Mouse (Mus musculus): Measurements from ENCODE around the gene Cirbp. TPM values are rescaled to one million over a fixed set of nuclear protein-coding genes. Genes with fewer than 3 reads are reported as not detected.

Gene Cirbp
- polyA plus RNA-seq, 1 experiment from 2014 or later: 90.3 TPM

DNA sequence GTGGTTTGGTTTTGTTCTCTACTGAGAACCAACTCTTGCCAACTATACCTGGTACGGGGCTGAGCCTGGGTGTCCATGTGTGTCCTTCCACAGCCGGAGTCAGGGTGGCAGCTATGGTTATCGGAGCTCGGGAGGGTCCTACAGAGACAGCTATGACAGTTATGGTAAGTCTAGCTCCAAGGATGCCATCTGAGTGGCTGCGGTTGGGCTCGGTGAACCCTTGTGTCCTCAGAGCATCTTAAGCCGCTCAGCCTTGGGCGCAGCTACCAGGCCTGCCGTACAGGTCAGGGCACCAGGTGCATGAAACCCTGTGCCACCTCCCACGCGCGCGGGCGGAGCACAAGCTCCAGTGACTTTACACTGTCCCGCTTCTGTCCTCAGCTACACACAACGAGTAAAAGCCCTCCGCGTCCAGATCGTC, 4.8 kb downstream of the Cirbp start:
- no peak for ATAC-seq (ENCODE audit: insufficient read depth, low FRiP score, low read depth)
- Histone ChIP-seq H3K4me1 (peaks cover 50% of the 10 kb centered on the region), H3K36me3 (peaks cover 27% of the 10 kb centered on the region), H3K4me3 (replicated peaks) (no peak overlapping the region), H3K4me2 (peak overlapping the region; percentile 10; the same call in 1 of the 2 replicates), H3K27ac (no peak overlapping the region), H3K9me3 (no peaks in the 10 kb centered on the region), H3K9ac (no peak overlapping the region), H3K27me3 (replicated peaks) (no peaks in the 10 kb centered on the region)
- 93% methylated on average over 19 of the region's 19 CpGs for WGBS

DNA sequence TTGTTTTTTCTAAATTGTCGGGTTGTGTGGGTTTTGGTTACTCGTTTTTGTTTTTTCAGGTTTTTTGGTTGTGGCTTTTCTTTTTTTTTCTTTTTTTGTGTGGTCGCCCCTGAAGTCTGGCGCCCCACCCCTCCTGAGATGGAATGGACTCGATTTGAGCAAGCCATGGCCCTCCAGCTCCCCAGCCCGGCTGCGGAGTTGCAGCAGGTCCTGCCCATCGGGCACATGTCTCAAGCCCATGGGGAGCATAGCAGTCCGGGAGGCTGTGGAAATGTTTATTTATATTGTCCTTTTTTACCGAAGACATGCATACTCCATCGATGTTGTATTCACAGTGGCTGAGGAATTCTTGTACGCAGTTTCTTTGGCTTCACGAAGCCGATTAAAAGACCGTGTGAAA, 5.5 kb downstream of the Cirbp start:
- peaks cover 27% of the 10 kb centered on the region for H3K36me3 ChIP-seq
- peaks cover 45% of the 10 kb centered on the region for H3K4me1 ChIP-seq
- H3K9ac ChIP-seq: no peak overlapping the region
- no peaks in the 10 kb centered on the region for H3K27me3 ChIP-seq (replicated peaks)
- H3K27ac ChIP-seq: peak overlapping the region; percentile 40
- no peak overlapping the region; the same call in 1 of the 2 replicates for H3K4me3 ChIP-seq (replicated peaks)
- 84% methylated on average over 15 of the region's 15 CpGs for WGBS
- no peak for ATAC-seq (ENCODE audit: insufficient read depth, low FRiP score, low read depth)
- H3K9me3 ChIP-seq: no peaks in the 10 kb centered on the region
- no peak overlapping the region for H3K4me2 ChIP-seq

DNA sequence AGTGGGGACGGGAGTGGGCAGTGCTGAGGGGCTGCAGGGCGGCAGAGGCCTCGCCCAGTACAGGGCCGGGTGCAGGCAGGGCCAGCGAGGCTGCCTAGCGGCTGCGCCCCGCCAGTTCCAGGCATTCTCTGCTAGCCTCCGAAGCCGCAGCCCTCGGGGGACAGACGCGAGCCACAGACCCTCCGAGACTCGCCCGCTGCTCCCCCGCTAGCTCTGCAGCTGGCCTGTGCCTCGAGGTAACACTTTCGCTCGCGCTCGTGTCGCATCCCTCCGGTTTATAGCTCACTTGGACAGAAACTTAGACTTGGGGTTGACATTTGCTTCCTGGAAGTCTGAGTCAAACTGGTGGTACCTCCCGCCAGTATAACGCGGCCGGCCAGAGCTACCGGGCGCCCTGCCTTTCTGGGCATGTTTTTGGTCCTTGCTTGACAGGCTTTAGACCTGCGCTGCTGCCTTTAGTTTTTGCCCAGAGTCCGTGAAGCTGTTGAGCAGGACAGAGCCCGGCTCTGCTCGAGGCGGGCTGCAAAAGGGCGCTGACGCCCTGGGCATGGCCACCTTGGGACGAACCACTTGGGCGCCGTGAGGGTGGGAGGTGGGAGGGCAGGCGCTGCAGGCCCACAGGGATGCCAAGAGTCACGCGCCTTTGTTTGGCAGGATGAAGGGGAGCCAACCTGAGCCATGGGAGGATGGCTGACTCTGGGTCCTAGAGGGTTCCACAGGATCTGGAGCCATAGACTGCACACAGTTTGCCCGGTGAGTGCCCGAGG, 6.2 kb downstream of the Cirbp start:
- Histone ChIP-seq H3K27me3 (replicated peaks) (no peaks in the 10 kb centered on the region), H3K4me3 (replicated peaks) (peak overlapping the region; percentile 60; the same call in 1 of the 2 replicates), H3K9me3 (no peaks in the 10 kb centered on the region), H3K4me1 (peaks cover 40% of the 10 kb centered on the region), H3K4me2 (peak overlapping the region; percentile 70), H3K36me3 (peaks cover 27% of the 10 kb centered on the region), H3K9ac (no peak overlapping the region), H3K27ac (peak overlapping the region; percentile 93)
- no peak for ATAC-seq (ENCODE audit: insufficient read depth, low FRiP score, low read depth)
- WGBS: 81% methylated on average over 45 of the region's 45 CpGs

DNA sequence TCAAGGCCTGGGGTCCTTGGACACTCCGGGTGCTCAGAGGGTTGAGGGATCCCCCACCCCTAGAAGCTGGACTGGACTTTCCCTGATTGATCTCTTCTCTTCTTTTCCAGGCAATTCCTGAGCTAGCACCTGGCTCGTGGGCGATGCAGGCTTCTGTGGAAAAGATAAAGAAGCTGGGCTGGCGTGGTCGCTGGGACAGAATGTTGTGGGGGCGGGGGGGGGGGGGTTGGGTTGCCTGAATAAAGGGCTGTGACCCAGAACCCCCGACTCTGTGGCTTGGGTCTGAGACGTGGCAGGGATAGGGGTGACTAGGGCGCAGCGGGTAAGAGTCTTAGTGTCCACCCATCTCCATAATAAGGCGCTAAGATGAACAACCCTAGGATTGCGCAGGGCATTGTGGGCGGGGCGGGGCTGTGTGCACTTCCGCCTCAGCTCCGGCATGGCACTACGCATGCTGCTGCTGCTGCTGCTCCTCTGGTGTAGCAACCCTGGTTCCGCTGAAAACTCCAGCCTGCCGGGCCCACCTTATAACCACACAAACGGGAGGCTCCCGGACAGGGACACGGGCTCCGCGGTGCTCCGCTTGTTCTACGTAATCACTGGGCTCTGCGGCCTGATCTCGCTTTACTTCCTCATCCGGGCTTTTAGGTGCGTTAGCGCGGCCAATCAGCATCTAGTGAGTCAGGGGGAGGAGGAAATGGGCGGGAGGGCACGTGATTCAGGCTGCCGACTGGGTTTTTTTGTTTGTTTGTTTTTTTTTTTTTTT, 6.9 kb downstream of the Cirbp start, which contains the start of gene 1600002K03Rik:
1600002K03Rik (plus strand) TSS at position 418 of the 766 bp plus-strand sequence.
- WGBS: 9% methylated on average over 35 of the region's 35 CpGs
- ATAC-seq (ENCODE audit: insufficient read depth, low FRiP score, low read depth): peak; percentile 75
- peak within 1 kb of the TSS; percentile 93 for H3K27ac ChIP-seq
- peaks cover 40% of the 10 kb centered on the region for H3K4me1 ChIP-seq
- no peaks in the 10 kb centered on the region for H3K27me3 ChIP-seq (replicated peaks)
- peak within 1 kb of the TSS; percentile 70 for H3K4me2 ChIP-seq
- peak within 1 kb of the TSS; percentile 60 for H3K4me3 ChIP-seq (replicated peaks)
- H3K36me3 ChIP-seq: peaks cover 27% of the 10 kb centered on the region
- H3K9ac ChIP-seq: peak within 1 kb of the TSS; percentile 54
- H3K9me3 ChIP-seq: no peaks in the 10 kb centered on the region

DNA sequence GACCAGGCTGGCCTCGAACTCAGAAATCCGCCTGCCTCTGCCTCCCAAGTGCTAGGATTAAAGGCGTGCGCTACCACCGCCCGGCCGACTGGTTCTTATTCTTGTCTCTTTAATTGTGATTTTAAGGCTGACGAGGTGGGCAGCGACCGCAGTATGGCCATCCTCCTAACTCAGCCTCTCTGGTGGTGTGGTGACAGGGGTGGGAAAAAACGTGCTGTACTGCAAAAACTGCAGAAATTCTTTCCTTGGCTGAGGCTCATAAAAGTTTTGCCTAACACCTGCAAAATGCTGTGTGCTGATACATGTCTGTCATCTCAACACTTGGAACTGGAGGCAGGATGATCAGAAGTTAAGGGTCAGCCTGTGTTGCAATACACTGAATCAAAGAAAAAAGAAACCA, 7.6 kb downstream of the Cirbp start:
- WGBS: 5% methylated on average over 11 of the region's 11 CpGs
- H3K27ac ChIP-seq: peak overlapping the region; percentile 93; the same call in 1 of the 2 replicates
- H3K4me1 ChIP-seq: peaks cover 40% of the 10 kb centered on the region

DNA sequence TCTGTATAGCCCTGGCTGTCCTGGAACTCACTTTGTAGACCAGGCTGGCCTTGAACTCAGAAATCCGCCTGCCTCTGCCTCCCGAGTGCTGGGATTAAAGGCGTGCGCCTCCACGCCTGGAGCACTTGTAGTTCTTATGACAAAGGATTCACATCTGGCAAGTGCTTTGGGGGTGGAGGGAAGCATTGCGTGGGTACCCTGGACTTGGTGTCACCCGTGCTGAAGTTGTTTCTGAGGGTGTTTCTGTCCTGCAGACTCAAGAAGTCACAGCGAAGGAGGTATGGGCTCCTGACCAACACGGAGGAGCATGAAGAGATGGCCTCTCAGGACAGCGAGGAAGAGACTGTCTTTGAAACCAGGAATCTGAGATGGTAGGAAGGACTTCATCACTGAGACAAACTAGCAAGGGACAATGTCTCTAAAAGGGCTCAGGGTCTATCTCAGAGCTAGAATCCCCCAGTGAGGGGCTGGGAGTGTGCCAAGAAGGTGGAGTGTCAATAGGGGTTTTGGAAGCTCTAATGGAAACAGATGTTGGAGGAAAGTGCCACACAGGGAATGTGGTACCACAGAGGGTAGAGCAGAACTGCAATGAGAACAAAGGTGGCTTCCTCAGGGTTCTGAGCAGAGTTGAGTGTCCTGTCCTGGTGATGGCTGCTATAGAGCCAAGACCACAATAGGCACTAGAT, 8.3 kb downstream of the Cirbp start:
- no peaks in the 10 kb centered on the region for H3K27me3 ChIP-seq (replicated peaks)
- H3K4me2 ChIP-seq: no peak overlapping the region
- peaks cover 27% of the 10 kb centered on the region for H3K36me3 ChIP-seq
- H3K9me3 ChIP-seq: no peaks in the 10 kb centered on the region
- H3K27ac ChIP-seq: no peak overlapping the region
- no peak overlapping the region for H3K9ac ChIP-seq
- peaks cover 35% of the 10 kb centered on the region for H3K4me1 ChIP-seq
- ATAC-seq (ENCODE audit: insufficient read depth, low FRiP score, low read depth): no peak
- no peak overlapping the region for H3K4me3 ChIP-seq (replicated peaks)
- 86% methylated on average over 10 of the region's 10 CpGs for WGBS

More for the DNA sequence above, 7.6 kb downstream of the Cirbp start:
- Histone ChIP-seq H3K36me3 (peaks cover 27% of the 10 kb centered on the region), H3K4me3 (replicated peaks) (peak overlapping the region; percentile 60), H3K9ac (no peak overlapping the region), H3K4me2 (peak overlapping the region; percentile 70), H3K27me3 (replicated peaks) (no peaks in the 10 kb centered on the region), H3K9me3 (no peaks in the 10 kb centered on the region)
- ATAC-seq (ENCODE audit: insufficient read depth, low FRiP score, low read depth): no peak

DNA sequence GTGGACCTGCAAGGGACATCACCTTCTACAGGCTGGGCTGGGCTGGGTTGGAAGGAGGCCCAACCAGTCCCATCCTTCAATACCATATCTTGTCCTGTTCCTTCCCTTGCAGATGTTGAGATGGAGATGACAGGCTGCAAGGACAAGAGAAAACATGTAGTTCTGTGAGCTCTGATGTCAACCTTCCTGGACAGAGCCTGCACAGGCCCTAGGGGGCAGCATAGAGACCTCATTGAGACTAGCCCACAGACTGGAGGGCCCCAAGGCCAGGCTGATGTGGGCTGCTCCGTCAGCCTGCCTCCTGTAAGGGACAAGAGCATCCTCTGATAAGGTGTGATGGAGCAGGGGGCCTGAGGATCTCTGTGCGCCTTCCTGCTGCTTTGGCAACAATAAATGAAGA, 8.9 kb downstream of the Cirbp start:
- WGBS: 55% methylated on average over 2 of the region's 2 CpGs
- Histone ChIP-seq H3K9me3 (no peaks in the 10 kb centered on the region), H3K27me3 (replicated peaks) (no peaks in the 10 kb centered on the region), H3K4me2 (no peak overlapping the region), H3K27ac (no peak overlapping the region), H3K4me3 (replicated peaks) (no peak overlapping the region), H3K4me1 (peaks cover 31% of the 10 kb centered on the region), H3K9ac (no peak overlapping the region), H3K36me3 (peaks cover 27% of the 10 kb centered on the region)
- no peak for ATAC-seq (ENCODE audit: insufficient read depth, low FRiP score, low read depth)

DNA sequence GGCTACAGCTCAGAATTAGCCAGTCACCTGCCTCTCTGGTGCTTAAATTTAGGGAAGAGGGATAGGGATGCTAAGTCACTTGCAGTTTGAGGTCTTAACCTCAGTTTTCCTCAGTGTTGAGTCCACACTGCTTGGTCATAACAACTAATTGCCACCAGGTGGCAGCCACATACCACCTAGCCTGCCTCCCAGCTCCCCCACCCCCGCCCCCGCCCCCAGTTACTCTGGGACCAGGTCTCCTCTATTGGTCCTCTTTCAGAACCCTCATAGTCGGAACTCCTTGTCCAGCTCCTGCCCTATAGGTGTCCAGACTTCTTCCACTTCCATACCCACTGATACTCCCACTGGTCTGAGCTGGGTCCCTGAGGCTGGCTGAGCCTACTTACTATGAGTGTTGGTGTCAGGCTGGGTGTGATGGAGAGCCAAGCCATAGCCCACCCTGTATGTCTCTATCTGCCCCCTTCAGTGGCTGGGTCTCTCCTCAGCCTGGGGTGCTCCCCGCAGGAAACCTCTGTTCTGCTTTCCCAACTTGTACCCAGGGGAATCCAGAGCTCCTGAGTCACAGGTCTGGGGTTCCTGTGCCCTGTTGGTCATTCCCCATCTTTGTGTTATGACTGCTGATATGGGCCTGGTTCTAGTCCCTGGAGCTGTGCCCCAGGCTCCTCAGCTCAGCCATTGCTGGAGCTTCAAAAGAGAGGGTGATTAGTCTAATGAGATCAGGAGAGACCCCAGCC, 9.9 kb downstream of the Cirbp start:
- H3K9ac ChIP-seq: no peak overlapping the region
- no peak overlapping the region for H3K4me3 ChIP-seq (replicated peaks)
- ATAC-seq (ENCODE audit: insufficient read depth, low FRiP score, low read depth): no peak
- peaks cover 30% of the 10 kb centered on the region for H3K4me1 ChIP-seq
- no peak overlapping the region for H3K27ac ChIP-seq
- H3K27me3 ChIP-seq (replicated peaks): no peaks in the 10 kb centered on the region; the same call in 1 of the 2 replicates
- H3K9me3 ChIP-seq: no peaks in the 10 kb centered on the region
- no peak overlapping the region for H3K4me2 ChIP-seq
- 23% methylated on average over 4 of the region's 4 CpGs for WGBS
- H3K36me3 ChIP-seq: peaks cover 17% of the 10 kb centered on the region

DNA sequence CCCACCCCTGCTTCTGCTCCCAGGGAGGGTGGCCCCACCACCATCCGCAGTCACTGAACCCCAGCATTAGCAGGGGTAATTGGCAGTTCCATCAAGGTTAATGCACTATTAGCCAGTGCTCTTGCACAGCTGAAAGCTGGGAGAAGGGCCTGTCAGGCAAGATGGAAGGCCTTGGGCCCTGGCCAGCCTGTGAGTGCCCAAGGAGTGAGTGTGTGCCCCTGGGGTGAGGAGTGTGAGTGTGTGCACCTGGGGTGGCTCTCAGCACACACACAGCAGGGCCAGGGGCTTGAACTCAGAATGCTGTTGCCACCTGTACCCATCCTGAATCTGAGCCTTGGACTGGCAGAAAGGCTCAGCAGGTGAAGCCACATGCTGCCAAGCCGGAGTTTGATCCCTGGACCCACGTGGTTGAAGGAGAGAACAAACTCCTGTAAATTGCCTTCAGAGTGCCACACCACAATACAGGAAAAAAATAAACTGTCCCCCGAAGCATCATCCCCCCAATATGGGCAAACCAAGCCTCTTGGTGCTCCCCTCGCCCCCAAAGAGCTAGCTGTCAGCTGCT, 10.6 kb downstream of the Cirbp start:
- Histone ChIP-seq H3K36me3 (peaks cover 10% of the 10 kb centered on the region; the same call in 1 of the 2 replicates), H3K27me3 (replicated peaks) (no peaks in the 10 kb centered on the region; the same call in 1 of the 2 replicates), H3K4me3 (replicated peaks) (no peak overlapping the region), H3K9me3 (no peaks in the 10 kb centered on the region), H3K27ac (no peak overlapping the region), H3K9ac (no peak overlapping the region), H3K4me1 (peaks cover 32% of the 10 kb centered on the region), H3K4me2 (no peak overlapping the region)
- no peak for ATAC-seq (ENCODE audit: insufficient read depth, low FRiP score, low read depth)
- WGBS: 77% methylated on average over 5 of the region's 5 CpGs

DNA sequence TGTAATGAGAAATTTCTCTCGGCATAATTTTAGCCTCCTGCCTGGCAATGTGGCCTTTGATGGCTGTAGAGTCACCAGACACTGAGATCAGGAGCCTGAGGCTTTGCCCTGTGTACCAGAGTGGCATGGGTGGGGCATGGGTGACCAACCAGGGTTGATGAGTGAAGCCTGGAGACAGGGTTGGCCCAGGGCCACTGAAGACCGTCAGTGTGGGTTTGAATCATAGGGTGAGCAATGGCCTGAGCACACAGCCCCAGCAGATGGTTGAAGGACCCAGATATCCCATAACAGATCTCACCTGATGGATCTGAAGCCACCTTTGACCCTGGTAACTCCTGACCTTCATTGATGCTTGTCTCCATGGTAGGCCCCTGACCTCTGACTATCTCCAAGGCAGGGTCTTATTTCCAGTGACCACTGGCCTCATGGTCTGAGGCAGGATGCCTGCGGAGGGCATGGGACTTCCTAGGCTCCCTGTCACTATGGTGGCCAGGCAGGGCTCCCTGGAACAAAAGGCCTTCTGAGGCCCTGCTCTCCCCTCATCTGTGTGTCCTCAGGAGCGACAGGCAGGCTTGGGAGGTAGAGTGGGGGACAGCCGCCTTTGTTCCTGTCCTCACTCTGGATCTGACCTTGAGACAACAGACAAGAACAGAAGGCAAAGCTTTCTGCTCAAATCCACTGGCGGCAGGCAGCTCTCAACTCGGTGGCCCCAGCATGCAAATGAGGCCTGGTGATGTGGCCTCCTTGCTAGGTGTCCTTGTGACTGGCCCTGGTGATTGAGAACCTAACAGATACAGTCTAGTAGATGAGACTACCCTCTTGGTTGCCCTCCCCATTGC, 11.9 kb downstream of the Cirbp start:
- Histone ChIP-seq H3K9me3 (no peaks in the 10 kb centered on the region), H3K27ac (no peak overlapping the region), H3K4me2 (no peak overlapping the region), H3K4me3 (replicated peaks) (no peak overlapping the region), H3K4me1 (peaks cover 21% of the 10 kb centered on the region), H3K36me3 (no peaks in the 10 kb centered on the region), H3K9ac (no peak overlapping the region), H3K27me3 (replicated peaks) (no peaks in the 10 kb centered on the region; the same call in 1 of the 2 replicates)
- 69% methylated on average over 7 of the region's 7 CpGs for WGBS
- no peak for ATAC-seq (ENCODE audit: insufficient read depth, low FRiP score, low read depth)
